Mouse (Mus musculus): Measurements from ENCODE around the gene Gpr137.

DNA sequence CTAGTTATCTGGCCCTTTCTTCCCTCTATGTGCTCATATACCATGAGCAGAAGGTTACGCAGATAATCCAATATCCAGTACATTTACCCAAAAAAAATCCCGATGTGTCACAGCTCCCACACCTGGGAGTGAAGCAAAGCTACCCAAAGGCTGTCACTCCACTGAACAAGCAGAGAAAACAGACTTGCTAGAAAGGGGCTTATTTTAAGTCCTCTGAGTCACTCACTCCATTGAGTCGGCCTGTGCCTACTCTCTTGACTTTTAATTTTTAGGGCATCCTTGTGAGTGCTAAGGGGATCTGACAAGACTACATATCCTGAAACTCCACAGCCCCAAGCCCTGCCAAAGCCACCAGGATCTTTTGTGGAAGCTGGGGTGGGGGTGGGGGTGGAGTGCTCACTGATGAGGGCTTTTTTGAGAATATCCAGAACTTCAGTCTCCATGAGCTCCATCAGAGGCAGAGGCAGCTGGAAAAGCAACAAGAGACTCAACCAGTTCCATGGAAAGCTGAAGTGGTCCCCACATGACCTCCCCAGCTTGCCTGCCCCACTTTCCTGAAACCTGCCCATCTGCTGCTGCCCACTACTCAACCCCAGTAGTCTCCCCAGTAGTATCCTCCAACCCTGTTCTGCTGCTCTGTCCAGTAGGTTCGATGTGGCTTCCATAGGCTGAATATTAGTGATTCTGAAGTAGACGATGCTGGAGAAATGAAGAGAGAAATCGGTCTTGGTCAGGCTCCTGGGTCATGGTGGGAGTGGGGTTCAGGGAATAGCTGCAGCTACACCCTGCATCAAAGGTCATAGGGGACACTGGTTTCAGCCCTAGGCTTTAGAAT is 19.2 kb downstream of the Gpr137 start:
- TF ChIP-seq CTCF (IDR thresholded peaks at IDR 0.05; ENCODE audit: low read depth) (no peak), EP300 (IDR thresholded peaks at IDR 0.05; ENCODE audit: low read depth) (no peak)

All from liver, embryonic 14.5 days (tissue).